Mouse (Mus musculus) embryonic fibroblast, embryonic 13.5 days (primary cell): Measurements from ENCODE around the gene Spred2. TPM values are rescaled to one million over a fixed set of nuclear protein-coding genes. Genes with fewer than 3 reads are reported as not detected.

Experiments used
- H3K27ac ChIP-seq: 2 replicates; pipeline ENCODE4 v1.5.1; 2012; ENCODE audit warnings: low read length, control low read depth, inconsistent platforms; ENCODE audit not compliant: insufficient read depth
- H3K4me1 ChIP-seq: 2 replicates; pipeline ENCODE4 v1.6.1; 2011; ENCODE audit warnings: low read length; ENCODE audit not compliant: control insufficient read depth, insufficient read depth
- H3K4me3 ChIP-seq: 2 replicates; pipeline ENCODE4 v1.5.1; 2011; ENCODE audit warnings: mild to moderate bottlenecking, control low read depth, low read length; ENCODE audit not compliant: insufficient read depth
- CTCF ChIP-seq: IDR thresholded peaks from 2 replicates; pipeline ENCODE4 v1.5.1; 2011; ENCODE audit warnings: mild to moderate bottlenecking, control low read depth, low read length, moderate library complexity, borderline replicate concordance; ENCODE audit not compliant: insufficient read depth
- POLR2A ChIP-seq: IDR thresholded peaks from 2 replicates; pipeline ENCODE4 v1.6.1; 2011; ENCODE audit warnings: low read depth, mild to moderate bottlenecking, control low read depth, low read length, moderate library complexity
- polyA plus RNA-seq: library from polyadenylated mRNA; stranded (reverse); fragments of >200 nt; gene quantifications from 2 replicates; pipeline ENCODE4 v1.2.4, GENCODE M21; 2011; ENCODE audit warnings: low read depth; ENCODE audit not compliant: missing spikeins, insufficient read length

Spred2 gene
- polyA plus RNA-seq, 1 experiment = 26.3 TPM

DNA sequence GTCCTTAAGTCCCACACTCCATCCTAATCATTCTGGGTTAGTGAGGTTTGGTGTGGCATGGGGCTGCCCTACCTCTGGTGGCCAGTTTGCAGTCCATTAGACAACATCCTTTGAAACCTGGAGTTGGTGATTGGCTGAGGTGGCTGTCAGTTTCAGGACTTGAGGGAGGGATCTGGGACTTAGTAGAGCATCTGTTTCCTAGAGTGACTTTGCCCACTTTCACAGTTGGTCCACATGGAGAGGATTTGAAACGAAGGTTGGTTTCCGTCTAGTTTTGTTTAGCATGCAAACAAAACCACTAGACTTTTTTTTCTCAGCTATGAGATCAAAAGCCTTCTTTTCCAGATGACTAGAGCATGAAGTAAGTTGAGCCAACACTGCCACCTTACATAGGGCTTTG lies 53.5 kb downstream of the Spred2 start:
- Histone ChIP-seq H3K27ac (no peak overlapping the region), H3K4me3 (no peak overlapping the region), H3K4me1 (peaks cover 27% of the 10 kb centered on the region)
- no peak for TF ChIP-seq CTCF
- TF ChIP-seq POLR2A = no peak

DNA sequence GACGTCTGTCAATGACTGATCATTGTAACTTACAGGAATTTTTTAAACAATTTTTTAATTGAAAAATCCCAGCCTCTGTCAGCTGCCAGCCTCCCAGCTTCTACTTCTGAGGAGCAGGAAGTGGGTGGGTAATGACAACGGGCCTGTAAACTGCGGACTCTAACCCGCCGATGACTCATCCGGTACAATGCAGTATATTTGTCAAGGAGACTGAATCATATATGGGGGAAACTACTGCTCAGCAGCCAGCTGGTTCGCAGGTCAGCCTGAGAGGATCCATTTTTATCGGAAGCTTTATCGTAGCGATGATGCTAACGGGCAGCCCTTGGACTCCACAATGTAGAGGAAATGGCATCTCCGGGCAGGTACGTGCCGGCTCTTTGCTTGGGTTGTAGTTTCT lies 55.2 kb downstream of the Spred2 start:
- Histone ChIP-seq H3K27ac (peak overlapping the region; percentile 84), H3K4me1 (peaks cover 35% of the 10 kb centered on the region), H3K4me3 (0 out of 2 replicates have a peak overlapping the region, but pooled peaks have one; percentile 14)
- TF ChIP-seq POLR2A (no peak), CTCF (no peak)

DNA sequence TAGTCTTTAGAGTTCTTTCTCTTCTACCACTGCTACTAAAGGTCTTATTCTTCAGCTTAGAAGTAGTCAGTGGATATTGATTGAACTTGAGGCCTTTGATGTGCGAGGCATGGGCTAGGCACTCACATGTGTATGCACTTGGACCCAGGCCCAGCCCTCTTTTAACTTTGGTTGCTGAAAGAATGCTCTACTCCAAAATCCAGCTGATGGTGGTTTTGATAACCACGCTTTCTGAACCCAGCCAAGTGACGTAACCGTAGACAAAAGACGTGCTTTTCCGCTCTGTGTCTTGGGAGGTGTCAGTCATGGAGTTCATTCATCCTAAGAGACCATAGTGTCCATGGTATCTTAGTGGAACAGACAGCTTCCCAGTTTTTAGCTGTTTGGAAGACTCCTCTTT lies 57.9 kb downstream of the Spred2 start:
- TF ChIP-seq CTCF = no peak
- TF ChIP-seq POLR2A = no peak
- H3K27ac ChIP-seq = 0 out of 2 replicates have a peak overlapping the region, but pooled peaks have one; percentile 3
- peaks cover 37% of the 10 kb centered on the region for H3K4me1 ChIP-seq
- H3K4me3 ChIP-seq = no peak overlapping the region

DNA sequence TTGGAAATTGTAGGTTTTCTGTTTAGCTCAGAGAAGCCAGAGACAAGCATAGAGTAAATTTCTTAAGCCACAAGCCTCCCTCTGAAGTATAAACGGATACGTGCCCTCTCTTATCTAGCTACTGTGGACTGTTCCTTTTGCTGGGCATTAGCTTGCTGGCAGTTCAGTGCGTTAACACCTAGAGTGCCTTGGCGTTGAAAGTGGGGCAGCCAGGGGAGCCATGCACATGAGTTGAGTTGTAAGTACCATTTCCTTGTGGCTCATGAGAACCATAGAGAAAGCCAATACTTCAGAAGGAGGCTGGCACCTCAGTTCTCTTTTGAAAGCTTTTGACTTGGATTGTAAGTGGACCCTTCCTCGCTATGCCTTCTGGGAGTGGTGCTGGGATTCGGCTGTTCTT lies 58.6 kb downstream of the Spred2 start:
- peak overlapping the region; percentile 45; the same call in 1 of the 2 replicates for H3K27ac ChIP-seq
- no peak overlapping the region for H3K4me3 ChIP-seq
- peaks cover 41% of the 10 kb centered on the region for H3K4me1 ChIP-seq
- TF ChIP-seq CTCF (no peak), POLR2A (no peak)

DNA sequence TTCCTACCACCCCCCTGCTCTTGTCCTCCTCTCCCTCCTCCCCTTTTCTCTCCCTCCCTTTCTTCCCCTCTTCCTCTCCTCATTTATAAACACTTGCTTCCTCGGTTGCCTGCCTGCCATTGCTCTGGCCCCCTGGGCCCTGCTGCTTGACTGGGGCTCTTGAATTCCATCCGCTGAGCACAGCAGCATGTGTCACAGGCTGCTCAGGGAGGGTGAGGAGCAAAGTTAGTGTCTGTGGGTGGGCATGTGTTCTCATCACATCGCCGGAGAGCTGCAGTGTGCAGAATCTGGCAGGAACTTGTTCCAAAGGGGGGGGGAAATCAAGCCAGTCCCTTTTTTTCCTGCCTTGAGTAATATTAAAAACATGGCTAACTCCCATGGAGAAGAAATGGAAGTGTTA lies 59.1 kb downstream of the Spred2 start:
- TF ChIP-seq POLR2A = no peak
- TF ChIP-seq CTCF = no peak
- peaks cover 37% of the 10 kb centered on the region for H3K4me1 ChIP-seq

DNA sequence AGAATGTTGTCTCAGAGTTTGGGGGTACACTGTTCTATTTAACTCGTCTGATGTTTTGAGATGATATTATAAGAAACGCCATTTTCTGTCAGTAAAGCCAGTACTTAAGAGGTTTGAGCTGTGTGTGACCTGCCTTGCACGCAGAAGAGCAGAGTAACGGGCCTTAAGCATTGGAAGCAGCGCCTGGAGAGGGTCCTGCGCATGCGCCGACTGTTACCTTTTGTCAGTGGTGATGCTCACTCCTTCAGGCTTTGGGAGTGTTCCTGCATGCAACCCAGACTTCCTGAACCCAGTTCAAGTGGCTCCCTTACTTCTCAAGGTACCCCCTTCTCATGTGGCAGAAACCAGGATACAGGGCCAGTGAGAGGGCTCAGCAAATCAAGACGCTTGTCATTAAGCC lies 59.9 kb downstream of the Spred2 start:
- TF ChIP-seq CTCF = no peak
- TF ChIP-seq POLR2A = no peak
- no peak overlapping the region for H3K27ac ChIP-seq
- no peak overlapping the region for H3K4me3 ChIP-seq
- H3K4me1 ChIP-seq = peaks cover 33% of the 10 kb centered on the region

More for the DNA sequence above, 59.1 kb downstream of the Spred2 start:
- Histone ChIP-seq H3K4me3 (no peak overlapping the region), H3K27ac (peak overlapping the region; percentile 45; the same call in 1 of the 2 replicates)

DNA sequence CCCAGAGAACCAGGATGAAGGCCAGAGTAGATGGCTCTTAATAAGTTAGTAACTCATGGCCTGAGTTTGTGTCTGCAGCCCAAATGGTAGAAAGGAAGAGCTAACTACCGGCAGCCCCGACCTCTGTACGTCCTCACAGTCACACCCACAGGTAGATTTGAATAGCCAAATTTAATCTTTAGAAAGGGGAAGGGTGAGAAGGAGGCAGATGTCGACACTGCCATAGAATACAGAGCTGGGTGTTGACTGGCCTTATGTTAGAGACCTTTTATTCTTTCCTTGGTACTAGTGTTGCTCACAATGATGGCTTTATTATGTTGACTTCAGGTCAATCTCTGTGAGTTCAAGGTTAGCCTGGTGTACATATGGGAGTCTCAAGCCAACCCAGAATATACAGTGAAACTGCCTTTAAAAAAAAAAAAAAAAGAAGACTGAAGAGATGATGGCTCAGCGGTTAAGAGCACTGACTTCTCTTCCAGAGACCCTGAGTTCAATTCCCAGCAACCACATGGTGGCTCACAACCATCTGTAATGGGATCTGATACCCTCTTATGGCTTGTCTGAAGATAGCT lies 61.2 kb downstream of the Spred2 start:
- Histone ChIP-seq H3K4me1 (peaks cover 27% of the 10 kb centered on the region), H3K27ac (no peak overlapping the region), H3K4me3 (no peak overlapping the region)
- TF ChIP-seq CTCF (no peak), POLR2A (no peak)

DNA sequence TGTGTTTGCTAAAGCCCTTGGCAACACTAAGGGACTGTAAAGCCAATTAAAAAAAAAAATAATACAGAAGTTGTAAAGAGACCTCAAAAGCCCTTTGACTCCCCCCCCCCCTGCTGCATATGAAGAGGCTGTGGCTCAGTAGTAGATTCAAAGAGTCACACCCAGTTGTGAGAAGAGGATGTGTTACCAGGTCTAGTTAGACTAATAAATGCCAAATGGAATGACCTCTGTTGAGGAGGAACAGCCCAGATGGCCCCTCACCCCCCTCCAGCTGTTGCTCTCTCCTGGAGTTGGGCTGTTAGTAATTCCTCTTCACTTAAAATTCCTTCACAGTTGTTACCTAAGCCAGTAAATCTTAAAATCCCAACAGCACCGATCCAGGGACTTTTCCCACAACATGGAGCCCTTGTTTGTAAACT lies 62.3 kb downstream of the Spred2 start:
- TF ChIP-seq POLR2A = no peak
- TF ChIP-seq CTCF = no peak
- peak overlapping the region; percentile 36 for H3K27ac ChIP-seq
- no peak overlapping the region for H3K4me3 ChIP-seq
- peaks cover 28% of the 10 kb centered on the region for H3K4me1 ChIP-seq

DNA sequence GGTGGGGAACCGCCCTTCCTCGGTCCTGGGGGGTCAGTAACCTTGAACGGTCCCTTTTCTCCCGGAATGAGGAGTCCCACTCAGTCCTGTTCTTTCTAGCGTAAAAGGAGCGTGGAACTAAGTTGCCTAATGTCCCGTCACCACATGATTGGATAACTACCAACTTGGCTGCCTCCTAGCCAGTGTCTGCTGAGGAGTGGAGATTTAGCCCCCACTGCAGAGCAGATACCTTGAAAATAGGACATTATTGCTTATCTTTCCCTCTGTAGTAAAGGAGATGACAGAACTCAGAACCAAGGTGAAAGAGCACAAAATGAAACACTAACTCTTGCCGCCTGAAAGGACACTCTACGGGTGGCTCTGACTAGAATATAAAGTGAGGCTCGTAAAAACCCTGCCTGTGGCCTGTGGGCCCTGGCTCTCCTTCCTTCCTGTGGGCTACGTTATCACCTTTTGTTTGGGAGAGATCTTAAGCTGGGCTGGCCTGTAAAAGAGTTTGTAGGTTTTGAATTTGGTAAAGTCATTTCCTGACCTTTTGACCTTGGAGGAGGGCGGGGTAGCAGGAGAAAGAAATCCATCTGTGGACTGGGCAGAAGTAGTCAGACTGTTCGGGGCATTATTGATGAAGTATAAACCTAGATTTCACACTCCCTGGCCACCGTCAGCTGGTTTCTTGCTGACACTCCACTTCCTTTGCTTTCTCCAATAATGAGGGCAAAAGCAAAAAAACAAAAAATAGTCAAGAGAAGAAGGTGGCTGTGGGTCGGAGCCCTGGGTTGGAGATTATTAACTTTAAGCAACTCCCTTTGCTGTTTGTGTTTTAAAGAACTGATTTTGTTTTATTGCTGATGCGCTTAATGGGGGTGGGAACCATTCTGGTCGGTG lies 62.9 kb downstream of the Spred2 start:
- Histone ChIP-seq H3K4me3 (no peak overlapping the region), H3K27ac (peak overlapping the region; percentile 36), H3K4me1 (peaks cover 26% of the 10 kb centered on the region)
- TF ChIP-seq CTCF (no peak), POLR2A (no peak)

DNA sequence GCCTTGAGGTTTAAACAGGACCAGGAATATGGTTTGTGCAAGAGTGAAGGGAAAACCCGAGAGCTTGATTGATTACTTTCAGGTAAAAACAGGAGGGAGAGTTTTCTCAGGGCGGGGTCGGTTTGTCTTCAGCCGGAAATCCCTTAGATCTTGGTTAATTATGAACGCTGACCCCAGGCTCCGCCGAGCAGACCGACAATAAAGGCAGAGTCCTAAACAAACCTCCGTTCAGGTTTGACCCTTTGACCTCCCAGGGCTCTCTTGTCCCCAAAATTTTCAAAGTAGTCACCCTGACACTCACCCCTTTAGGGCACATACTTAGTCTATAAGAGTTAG lies 63.5 kb downstream of the Spred2 start:
- Histone ChIP-seq H3K27ac (no peak overlapping the region), H3K4me3 (no peak overlapping the region), H3K4me1 (peaks cover 24% of the 10 kb centered on the region)
- TF ChIP-seq POLR2A (no peak), CTCF (no peak)
